Mouse (Mus musculus) hindbrain, embryonic 16.5 days (tissue): ENCODE results near the gene Nppa. TPM values are rescaled to one million over a fixed set of nuclear protein-coding genes. Genes with fewer than 3 reads are reported as not detected.

ENCODE experiments used
- ATAC-seq: fragments of 200-750 bp; cut with Nextera tagmentation; 2 replicates; pipeline ENCODE4 v1.8.0; 2017; ENCODE audit warnings: moderate TSS enrichment, moderate library complexity
- H3K27ac ChIP-seq: fragments of 300-500 bp; sonication (generic); 2 replicates; pipeline ENCODE4 v1.5.1; 2014; ENCODE audit warnings: low read depth, mild to moderate bottlenecking, control low read depth, low read length, moderate library complexity
- H3K27me3 ChIP-seq: fragments of 300-500 bp; sonication (generic); replicated peaks from 2 replicates; pipeline ENCODE4 v1.6.1; 2014; ENCODE audit warnings: low read length; ENCODE audit not compliant: control insufficient read depth, insufficient read depth
- H3K36me3 ChIP-seq: fragments of 300-500 bp; sonication (generic); 2 replicates; pipeline ENCODE4 v1.6.1; 2014; ENCODE audit warnings: mild to moderate bottlenecking, low read length, moderate library complexity, mixed read lengths; ENCODE audit not compliant: control insufficient read depth, insufficient read depth
- H3K4me1 ChIP-seq: fragments of 300-500 bp; sonication (generic); 2 replicates; pipeline ENCODE4 v1.6.1; 2014; ENCODE audit warnings: low read depth, low read length; ENCODE audit not compliant: control insufficient read depth, insufficient read depth
- H3K4me2 ChIP-seq: fragments of 300-500 bp; sonication (generic); 2 replicates; pipeline ENCODE4 v1.6.1; 2014; ENCODE audit warnings: mild to moderate bottlenecking, low read length, control low read depth, moderate library complexity
- H3K4me3 ChIP-seq: fragments of 300-500 bp; sonication (generic); 2 replicates; pipeline ENCODE4 v1.5.1; 2014; ENCODE audit warnings: mild to moderate bottlenecking, low read length, control low read depth, moderate library complexity
- H3K9ac ChIP-seq: fragments of 300-500 bp; sonication (generic); 2 replicates; pipeline ENCODE4 v1.6.1; 2014; ENCODE audit warnings: low read depth, mild to moderate bottlenecking, control low read depth, low read length, moderate library complexity
- H3K9me3 ChIP-seq: fragments of 300-500 bp; sonication (generic); 2 replicates; pipeline ENCODE4 v1.6.1; 2014; ENCODE audit warnings: mild to moderate bottlenecking, low read length, moderate library complexity; ENCODE audit not compliant: control insufficient read depth
- WGBS: fragments of 180-500 bp; shearing (Covaris S2); extraction: QIAGEN DNeasy Blood & Tissue Kit; methylation state at CpG from one replicate; pipeline ENCODE4 v1.1.7; 2014; 5-methylcytosine and 5-hydroxymethylcytosine counted together
- polyA plus RNA-seq: library from polyadenylated mRNA; unstranded; fragments of >200 nt; fragmentation: Nextera tagmentation; extraction: Ambion mirVana; gene quantifications from 2 replicates; pipeline ENCODE4 v1.2.1, GENCODE M21; 2015

Nppa gene
- polyA plus RNA-seq, 1 experiment from 2014 or later = 1.6 TPM

DNA sequence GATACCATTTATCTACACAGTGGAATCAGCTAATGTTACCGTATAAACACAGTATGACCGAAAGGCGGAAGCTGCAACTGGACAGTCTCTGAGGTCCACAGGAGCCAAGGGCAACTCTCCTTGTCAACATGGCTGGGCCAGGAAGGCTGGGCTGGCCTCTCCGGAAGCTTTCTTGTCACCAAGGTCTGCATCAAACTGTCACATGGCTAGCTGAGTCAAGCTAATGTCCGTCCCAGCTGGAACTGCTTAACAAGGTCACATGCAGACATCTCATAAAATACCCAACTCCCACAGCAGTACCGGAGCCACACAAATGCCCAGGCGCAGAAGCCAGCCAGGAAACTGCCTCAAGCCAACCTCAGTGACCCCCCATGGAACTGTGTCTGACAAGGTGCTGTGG lies 3.8 kb downstream of the Nppa start:
- no peak overlapping the region for H3K9ac ChIP-seq
- no peak overlapping the region for H3K27ac ChIP-seq
- peaks cover 51% of the 10 kb centered on the region for H3K36me3 ChIP-seq
- H3K27me3 ChIP-seq = no peaks in the 10 kb centered on the region
- WGBS = 91% methylated on average over 7 of the region's 7 CpGs
- no peak overlapping the region for H3K4me2 ChIP-seq
- no peak overlapping the region for H3K4me3 ChIP-seq
- ATAC-seq = no peak
- H3K9me3 ChIP-seq = no peaks in the 10 kb centered on the region
- H3K4me1 ChIP-seq = peaks cover 20% of the 10 kb centered on the region

DNA sequence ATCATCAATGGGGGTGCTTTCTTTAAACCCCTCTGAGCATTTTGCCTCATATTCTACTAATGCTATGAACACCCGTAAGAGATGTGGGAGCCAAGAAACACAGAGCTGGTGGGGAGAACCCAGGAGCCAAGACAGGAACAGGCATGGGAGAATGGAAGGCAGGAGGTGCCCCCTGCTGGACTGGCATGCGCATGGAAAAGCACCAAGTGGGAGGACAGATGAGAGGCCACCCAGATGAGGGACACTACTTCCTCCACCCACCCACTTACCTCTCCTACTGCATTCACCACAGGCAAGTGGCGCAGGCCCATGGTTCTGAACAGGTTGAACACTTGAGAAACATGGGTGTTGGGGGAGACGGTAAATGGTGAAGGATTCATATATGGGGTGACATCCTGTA lies 7.9 kb downstream of the Nppa start:
- Histone ChIP-seq H3K9ac (no peak overlapping the region), H3K36me3 (peaks cover 90% of the 10 kb centered on the region), H3K4me1 (no peaks in the 10 kb centered on the region), H3K9me3 (no peaks in the 10 kb centered on the region), H3K27me3 (no peaks in the 10 kb centered on the region), H3K4me2 (no peak overlapping the region), H3K4me3 (no peak overlapping the region), H3K27ac (no peak overlapping the region)
- 0 out of 2 replicates have a peak, but pooled peaks have one; percentile 28 for ATAC-seq
- 80% methylated on average over 4 of the region's 4 CpGs for WGBS

DNA sequence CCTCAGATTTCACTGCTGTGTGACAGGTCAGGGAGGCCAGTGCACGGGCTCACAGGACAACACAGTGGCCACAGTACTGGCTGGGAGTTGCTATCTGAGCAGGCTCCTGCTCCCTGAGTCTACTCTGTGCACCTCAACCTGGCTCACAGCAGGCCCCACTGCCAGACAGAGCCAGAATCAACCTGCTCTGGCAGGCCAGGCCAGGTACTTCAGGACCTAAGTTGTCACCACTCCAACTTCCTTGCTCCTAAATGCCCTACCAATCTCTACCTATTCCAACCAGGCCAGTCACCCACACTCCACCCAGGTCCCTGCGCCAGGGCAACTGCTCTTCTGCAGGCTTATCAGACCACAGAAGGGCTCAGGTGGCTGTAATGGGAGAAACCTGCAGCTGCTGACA lies 9.1 kb downstream of the Nppa start:
- Histone ChIP-seq H3K4me1 (no peaks in the 10 kb centered on the region), H3K27me3 (no peaks in the 10 kb centered on the region), H3K4me2 (no peak overlapping the region), H3K36me3 (peaks cover 94% of the 10 kb centered on the region), H3K9me3 (no peaks in the 10 kb centered on the region), H3K4me3 (no peak overlapping the region), H3K27ac (no peak overlapping the region), H3K9ac (no peak overlapping the region)
- no peak for ATAC-seq
- WGBS = 98% methylated on average over 2 of the region's 2 CpGs

DNA sequence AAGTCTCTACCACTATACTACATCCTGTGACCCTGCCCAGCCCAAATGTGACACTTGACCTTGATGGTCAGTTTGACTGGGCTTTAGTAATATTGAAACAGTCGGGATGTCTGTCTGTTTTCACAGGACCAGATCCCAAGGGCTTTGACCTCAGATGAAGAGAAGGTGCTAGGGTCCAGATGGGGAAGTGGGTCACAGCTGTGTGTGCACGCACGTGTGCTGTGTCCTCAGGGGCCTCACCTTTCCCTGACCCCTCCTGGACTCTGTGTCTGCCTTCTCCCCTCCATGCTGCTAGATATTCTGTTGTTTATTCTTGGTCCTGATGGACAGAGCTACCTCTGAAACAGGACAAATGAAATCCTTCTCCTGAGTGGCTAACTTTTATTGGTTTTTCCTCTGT lies 10.8 kb downstream of the Nppa start:
- 71% methylated on average over 3 of the region's 3 CpGs for WGBS
- Histone ChIP-seq H3K4me3 (no peak overlapping the region), H3K36me3 (peaks cover 92% of the 10 kb centered on the region), H3K9ac (no peak overlapping the region), H3K4me1 (no peaks in the 10 kb centered on the region), H3K27me3 (no peaks in the 10 kb centered on the region), H3K27ac (no peak overlapping the region), H3K9me3 (no peaks in the 10 kb centered on the region), H3K4me2 (no peak overlapping the region)
- ATAC-seq = no peak

DNA sequence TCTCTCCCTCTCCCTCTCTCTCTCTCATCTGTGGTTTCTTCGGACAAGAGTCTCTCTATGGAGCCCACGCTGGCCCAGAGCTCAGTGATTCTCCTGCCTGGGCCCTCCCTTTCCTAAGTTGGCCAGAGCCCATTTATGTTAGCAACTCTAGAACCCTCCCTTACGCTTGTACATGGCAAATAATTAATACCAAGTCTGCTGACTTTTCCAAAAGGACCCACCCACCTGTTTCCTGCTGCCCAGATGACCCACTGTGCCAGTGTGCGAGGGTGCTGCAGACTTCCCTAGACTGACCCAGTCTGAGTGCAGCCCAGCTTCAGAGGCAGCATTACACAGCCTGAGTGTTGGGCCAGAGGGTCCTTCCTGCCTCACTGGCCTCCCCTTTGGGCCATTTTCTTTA lies 11.7 kb downstream of the Nppa start:
- H3K4me3 ChIP-seq = no peak overlapping the region
- H3K36me3 ChIP-seq = peaks cover 93% of the 10 kb centered on the region
- H3K9me3 ChIP-seq = no peaks in the 10 kb centered on the region
- H3K9ac ChIP-seq = no peak overlapping the region
- H3K4me2 ChIP-seq = no peak overlapping the region
- H3K27ac ChIP-seq = no peak overlapping the region
- H3K27me3 ChIP-seq = no peaks in the 10 kb centered on the region
- 87% methylated on average over 4 of the region's 4 CpGs for WGBS
- H3K4me1 ChIP-seq = no peaks in the 10 kb centered on the region
- no peak for ATAC-seq

DNA sequence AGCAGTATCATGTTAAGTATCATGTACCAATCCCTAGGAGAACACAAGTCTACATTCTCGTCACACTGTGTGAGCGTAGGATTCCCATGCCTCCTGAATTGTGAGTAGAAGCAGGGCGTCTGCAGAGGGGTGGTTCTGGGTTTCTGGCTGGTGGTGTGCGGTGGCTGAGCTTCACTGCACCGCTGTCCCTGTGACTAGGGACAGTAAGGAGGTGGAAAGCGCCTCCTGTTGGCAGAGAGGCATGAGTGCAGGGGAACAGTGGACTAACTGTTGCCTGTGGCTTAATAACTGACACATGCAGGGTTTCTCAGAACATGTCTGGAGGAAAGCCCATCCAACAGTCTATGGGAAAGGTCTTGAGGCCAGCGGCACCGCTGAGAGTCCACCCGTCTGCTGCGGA lies 14.9 kb downstream of the Nppa start:
- no peak for ATAC-seq
- WGBS = 81% methylated on average over 10 of the region's 10 CpGs
- H3K4me1 ChIP-seq = peaks cover 4% of the 10 kb centered on the region; the same call in 1 of the 2 replicates
- no peak overlapping the region for H3K27ac ChIP-seq
- H3K27me3 ChIP-seq = no peaks in the 10 kb centered on the region
- H3K4me2 ChIP-seq = no peak overlapping the region
- H3K4me3 ChIP-seq = no peak overlapping the region
- H3K9me3 ChIP-seq = no peaks in the 10 kb centered on the region
- H3K9ac ChIP-seq = no peak overlapping the region
- peaks cover 82% of the 10 kb centered on the region for H3K36me3 ChIP-seq

DNA sequence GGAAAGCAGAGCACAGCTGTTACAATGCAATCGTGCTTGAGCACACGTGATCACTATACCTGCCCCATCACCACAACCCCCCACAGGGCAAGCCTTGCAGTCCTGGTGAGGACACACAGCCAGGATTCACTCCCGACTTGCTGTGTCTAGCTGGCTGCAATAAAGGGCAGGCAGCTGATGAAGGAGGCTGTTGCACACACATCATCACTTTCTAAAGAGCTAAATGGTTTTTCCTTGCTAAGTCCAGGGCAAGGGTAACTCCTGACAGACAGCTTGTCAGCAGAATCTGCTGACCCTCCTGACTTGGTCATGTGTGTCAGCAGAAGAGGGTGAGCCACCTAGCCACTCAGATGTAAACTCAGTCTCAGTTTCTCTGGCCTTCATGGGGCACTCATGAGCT lies 16.5 kb downstream of the Nppa start:
- Histone ChIP-seq H3K4me2 (no peak overlapping the region), H3K27ac (no peak overlapping the region), H3K9ac (no peak overlapping the region), H3K4me1 (peaks cover 4% of the 10 kb centered on the region; the same call in 1 of the 2 replicates), H3K4me3 (no peak overlapping the region), H3K27me3 (no peaks in the 10 kb centered on the region), H3K9me3 (no peaks in the 10 kb centered on the region), H3K36me3 (peaks cover 76% of the 10 kb centered on the region)
- ATAC-seq = no peak
- WGBS = 72% methylated on average over 3 of the region's 3 CpGs

DNA sequence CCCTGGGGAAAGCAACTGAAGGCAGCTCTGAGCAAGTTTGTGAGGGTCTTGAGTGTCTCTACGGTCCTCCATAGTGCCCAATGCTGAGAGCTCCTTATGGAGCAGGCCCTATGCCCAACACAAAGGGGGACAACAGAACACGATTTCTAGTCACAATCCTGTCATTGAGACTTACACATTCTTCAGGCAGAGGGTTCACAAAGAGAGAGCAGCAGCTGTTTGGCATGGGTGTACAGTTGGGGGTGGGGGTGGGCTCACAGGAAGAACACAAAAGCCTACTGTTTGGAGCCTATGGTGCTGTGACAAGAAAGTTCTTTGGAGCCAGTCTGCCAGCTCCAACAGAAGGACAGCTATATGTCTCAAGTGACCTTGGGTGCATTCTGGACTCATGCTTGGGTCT lies 17.9 kb downstream of the Nppa start:
- no peak overlapping the region for H3K9ac ChIP-seq
- no peaks in the 10 kb centered on the region for H3K27me3 ChIP-seq
- H3K4me2 ChIP-seq = no peak overlapping the region
- H3K4me1 ChIP-seq = peaks cover 4% of the 10 kb centered on the region; the same call in 1 of the 2 replicates
- no peaks in the 10 kb centered on the region for H3K9me3 ChIP-seq
- WGBS = 33% methylated on average over 2 of the region's 2 CpGs
- peak overlapping the region; percentile 39; the same call in 1 of the 2 replicates for H3K27ac ChIP-seq
- H3K36me3 ChIP-seq = peaks cover 73% of the 10 kb centered on the region
- ATAC-seq = peak; percentile 77
- no peak overlapping the region for H3K4me3 ChIP-seq

DNA sequence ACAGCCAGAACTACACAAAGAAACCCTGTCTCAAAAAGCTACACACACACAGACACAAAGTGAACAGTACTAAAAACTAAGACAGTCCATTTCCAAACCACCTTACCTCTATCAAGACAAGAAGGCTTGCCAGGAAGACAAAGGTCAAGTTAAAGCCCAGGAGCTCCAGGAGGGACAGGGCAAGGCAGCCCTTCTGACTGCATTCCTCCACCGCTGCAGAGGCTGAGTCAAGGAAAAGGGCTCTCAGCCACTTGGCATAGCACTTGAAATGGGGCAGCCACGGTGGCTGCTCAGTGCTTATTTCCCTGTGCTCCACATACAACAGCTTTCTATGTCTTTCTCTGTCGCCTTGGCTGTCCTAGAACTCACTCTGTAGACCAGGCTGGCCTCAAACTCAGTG lies 23.5 kb downstream of the Nppa start:
- H3K4me1 ChIP-seq = peaks cover 3% of the 10 kb centered on the region; the same call in 1 of the 2 replicates
- no peak overlapping the region for H3K4me3 ChIP-seq
- peaks cover 59% of the 10 kb centered on the region for H3K36me3 ChIP-seq
- no peak for ATAC-seq
- H3K27ac ChIP-seq = no peak overlapping the region
- no peaks in the 10 kb centered on the region for H3K27me3 ChIP-seq
- no peak overlapping the region for H3K9ac ChIP-seq
- no peak overlapping the region for H3K4me2 ChIP-seq
- H3K9me3 ChIP-seq = no peaks in the 10 kb centered on the region
- WGBS = 92% methylated on average over 3 of the region's 3 CpGs

DNA sequence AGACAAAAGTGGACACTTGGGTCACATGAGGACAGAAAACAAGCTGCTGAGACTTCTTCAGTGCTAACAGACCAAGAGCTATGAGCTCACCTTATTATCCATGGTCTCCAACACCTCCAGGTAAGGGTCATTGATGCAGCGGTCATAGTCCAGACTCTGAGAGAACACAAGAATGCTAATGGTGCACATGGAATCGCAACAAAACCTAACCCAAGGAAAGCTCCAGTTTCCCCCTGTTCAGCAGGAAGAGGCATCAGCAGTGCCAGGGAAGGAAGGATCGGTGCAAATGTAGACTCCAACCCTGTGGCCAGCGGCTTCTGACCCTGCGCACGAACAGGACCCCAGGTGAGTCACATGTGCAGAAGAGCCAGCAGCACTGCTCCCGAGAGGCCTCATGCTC lies 28.8 kb downstream of the Nppa start:
- 96% methylated on average over 7 of the region's 7 CpGs for WGBS
- ATAC-seq = no peak
- Histone ChIP-seq H3K27me3 (no peaks in the 10 kb centered on the region), H3K4me1 (no peaks in the 10 kb centered on the region), H3K27ac (no peak overlapping the region), H3K36me3 (peaks cover 30% of the 10 kb centered on the region), H3K9ac (no peak overlapping the region), H3K4me3 (no peak overlapping the region), H3K9me3 (no peaks in the 10 kb centered on the region), H3K4me2 (no peak overlapping the region)
